Mouse (Mus musculus): ENCODE measurements at regions not wholly inside any gene's neighbourhood (a gene's known extent, or its start where the extent isn't known, plus 50 kb on each side); places are given as distances from the start of the nearest gene placed in this dataset.

DNA sequence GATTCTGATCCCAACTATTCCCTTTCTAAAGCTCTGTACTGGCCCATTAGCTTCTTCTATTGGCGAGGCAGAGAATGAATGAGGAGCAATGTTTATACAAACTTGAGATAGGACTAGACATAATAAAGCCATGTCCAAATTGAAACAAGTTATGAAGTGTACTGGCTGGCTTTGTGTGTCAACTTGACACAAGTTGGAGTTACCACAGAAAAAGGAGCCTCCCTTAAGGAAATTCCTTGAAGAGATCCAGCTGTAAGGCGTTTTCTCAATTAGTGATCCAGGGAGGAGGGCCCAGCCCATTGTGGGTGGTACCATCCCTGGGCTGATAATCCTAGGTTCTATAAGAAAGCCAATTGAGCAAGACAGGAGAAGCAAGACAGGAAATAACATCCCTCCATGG, 135.9 kb upstream of the Cr2 start:
- no peak for DNase-seq (ENCODE audit: low spot score)

DNA sequence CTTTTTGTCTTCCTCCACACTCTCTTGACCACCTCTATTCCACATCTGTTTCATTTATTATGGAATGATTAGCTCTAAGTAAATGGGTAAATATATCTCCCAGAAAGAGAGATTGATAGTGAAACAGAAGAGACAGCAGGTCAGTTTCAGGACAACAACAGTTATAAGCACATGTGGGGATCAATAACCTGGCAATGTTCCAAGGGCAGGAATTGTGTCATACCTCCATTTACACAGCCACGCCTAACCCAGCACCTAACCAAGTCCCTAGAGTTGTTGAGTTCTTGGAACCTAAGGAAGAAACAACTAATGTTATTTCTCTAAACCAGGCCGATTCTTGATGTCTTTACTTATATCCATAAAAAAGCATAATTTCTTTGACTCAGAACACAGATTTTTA, 108.6 kb upstream of the Cr2 start:
- no peak for DNase-seq (ENCODE audit: low spot score)

DNA sequence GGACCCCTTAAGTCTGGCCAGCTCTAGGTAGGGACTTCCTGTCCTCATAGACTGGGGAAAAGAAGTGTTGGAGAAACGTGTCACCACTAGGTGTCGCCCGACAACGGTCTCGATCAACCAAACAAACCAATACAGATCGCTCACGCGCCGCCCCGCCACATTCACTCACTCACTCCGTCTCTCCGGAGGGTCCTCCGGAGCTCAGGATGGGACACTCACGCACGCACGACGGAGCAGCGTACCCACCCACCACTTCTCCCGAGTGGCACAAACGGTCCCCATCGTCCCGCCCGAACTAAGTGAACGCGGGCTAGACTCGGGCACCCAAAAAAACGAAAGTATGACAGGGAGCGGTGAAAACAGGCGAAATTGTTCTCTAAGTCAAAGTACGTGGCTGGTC, 65.0 kb upstream of the Cr2 start:
- DNase-seq (ENCODE audit: low spot score) = peak; percentile 91

DNA sequence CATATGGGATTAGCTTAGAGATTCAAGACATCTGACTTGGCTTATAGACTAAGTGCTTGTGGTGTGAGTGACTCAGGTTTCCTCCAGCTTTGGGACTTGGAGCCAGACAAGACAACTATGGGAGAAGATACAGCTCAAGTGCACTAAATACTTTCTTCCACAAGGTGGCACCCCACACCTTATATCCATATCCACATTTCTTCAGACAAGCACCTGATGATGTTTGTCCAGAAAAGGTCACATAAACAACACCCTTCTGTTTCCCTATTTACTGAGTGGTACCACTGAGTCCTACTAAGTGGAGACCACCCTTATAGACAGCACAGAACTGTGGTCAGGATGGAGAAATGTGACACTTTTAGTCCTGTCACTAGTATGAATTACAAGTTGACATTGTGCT, 56.1 kb upstream of the Cr2 start:
- DNase-seq (ENCODE audit: low spot score) = no peak

DNA sequence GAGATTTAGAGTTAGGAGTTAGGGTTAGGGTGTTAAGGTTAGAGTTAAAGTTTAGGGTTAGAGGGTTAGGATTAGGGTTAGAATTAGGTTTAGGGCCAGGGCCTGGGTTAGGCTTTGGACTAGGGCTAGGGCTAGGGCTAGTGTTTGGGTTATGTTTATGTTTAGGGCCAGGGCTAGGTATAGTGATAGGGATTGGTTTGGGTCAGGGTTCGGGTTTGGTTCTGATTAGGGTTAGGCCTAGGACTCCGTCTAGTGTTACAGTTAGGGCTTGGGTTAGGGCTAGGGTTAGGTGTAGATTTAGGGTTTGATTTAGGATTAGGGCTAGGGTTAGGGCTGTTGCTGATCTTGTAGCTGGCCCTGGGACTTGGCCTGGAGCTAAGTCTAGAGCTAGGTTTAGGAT, 50.5 kb upstream of the Cr2 start:
- DNase-seq (ENCODE audit: low spot score) = no peak

All from testis, postnatal 14 days (tissue).